Mouse (Mus musculus) kidney, postnatal 36 days (tissue): ENCODE results near the gene Dock1.

ENCODE experiments used
- DNase-seq, 2 experiments: peaks; one replicate each; pipeline ENCODE4 v3.0.0; 2021 to 2022; ENCODE audit warnings: mixed read lengths in 2 of 2

Dock1 gene

GRCm38 (mm10) chr7:134990911-134991310, 320.5 kb downstream of the Dock1 start:
- DNase-seq = no peak

- DNase-seq = no peak
Measured at GRCm38 (mm10) chr7:134994983-134995382, 324.5 kb downstream of the Dock1 start.

GRCm38 (mm10) chr7:135002216-135002615, 331.8 kb downstream of the Dock1 start:
- DNase-seq = no peak

- no peak for DNase-seq
Measured at GRCm38 (mm10) chr7:135002891-135003290, 332.4 kb downstream of the Dock1 start.

- DNase-seq = peak in 1 of 2 experiments; percentile 6
Measured at GRCm38 (mm10) chr7:135005964-135006560, 335.6 kb downstream of the Dock1 start.

- no peak for DNase-seq
Measured at GRCm38 (mm10) chr7:135008021-135008420, 337.6 kb downstream of the Dock1 start.

- DNase-seq = no peak
Measured at GRCm38 (mm10) chr7:135010997-135011396, 340.5 kb downstream of the Dock1 start.

- peak in 1 of 2 experiments; percentile 55 for DNase-seq
Measured at GRCm38 (mm10) chr7:135017531-135017930, 347.1 kb downstream of the Dock1 start.

GRCm38 (mm10) chr7:135020762-135021161, 350.3 kb downstream of the Dock1 start:
- DNase-seq = no peak

- no peak for DNase-seq
Measured at GRCm38 (mm10) chr7:135021544-135022100, 351.2 kb downstream of the Dock1 start.

GRCm38 (mm10) chr7:135024531-135024930, 354.1 kb downstream of the Dock1 start:
- no peak for DNase-seq

- DNase-seq = no peak
Measured at GRCm38 (mm10) chr7:135028716-135029115, 358.3 kb downstream of the Dock1 start.

- peak in 1 of 2 experiments; percentile 38 for DNase-seq
Measured at GRCm38 (mm10) chr7:135029136-135029535, 358.7 kb downstream of the Dock1 start.

GRCm38 (mm10) chr7:135031466-135031865, 361.0 kb downstream of the Dock1 start:
- DNase-seq = peak; percentile 56 to 61

GRCm38 (mm10) chr7:135034811-135035210, 364.4 kb downstream of the Dock1 start:
- DNase-seq = peak; percentile 49 to 69

GRCm38 (mm10) chr7:135035651-135036050, 365.2 kb downstream of the Dock1 start:
- no peak for DNase-seq

- no peak for DNase-seq
Measured at GRCm38 (mm10) chr7:135038930-135039329, 368.5 kb downstream of the Dock1 start.

- no peak for DNase-seq
Measured at GRCm38 (mm10) chr7:135043931-135044765, 373.7 kb downstream of the Dock1 start.

- peak in 1 of 2 experiments; percentile 39 for DNase-seq
Measured at GRCm38 (mm10) chr7:135049416-135049815, 379.0 kb downstream of the Dock1 start.

GRCm38 (mm10) chr7:135053186-135053715, 382.8 kb downstream of the Dock1 start:
- peak; percentile 72 to 76 for DNase-seq

GRCm38 (mm10) chr7:135054664-135055063, 384.2 kb downstream of the Dock1 start:
- peak; percentile 63 to 66 for DNase-seq

GRCm38 (mm10) chr7:135059071-135059470, 388.6 kb downstream of the Dock1 start:
- no peak for DNase-seq

- DNase-seq = peak in 1 of 2 experiments; percentile 19
Measured at GRCm38 (mm10) chr7:135059562-135059961, 389.1 kb downstream of the Dock1 start.
